Mouse (Mus musculus): ENCODE measurements around the gene Zfp507.
A peak's percentile ranks its signal among the peaks of the same experiment; 100 is the strongest.

Gene Zfp507

GRCm38 (mm10) chr7:35802906-35803595, at the start of gene Zfp507:
TSS of gene Zfp507 (minus strand) at chr7:35803003.
- Histone ChIP-seq H3K36me3 (ENCODE audit: control insufficient read depth, insufficient read depth, low read length, poor library complexity, severe bottlenecking) (peaks cover 3% of the 10 kb centered on the region; the same call in 1 of the 2 replicates), H3K27me3 (ENCODE audit: control insufficient read depth, insufficient read depth, low read length, poor library complexity, severe bottlenecking) (no peaks in the 10 kb centered on the region)
- peak; percentile 93 for DNase-seq (ENCODE audit: low read depth, low spot score)

- no peak for DNase-seq (ENCODE audit: low read depth, low spot score)
- Histone ChIP-seq H3K36me3 (ENCODE audit: control insufficient read depth, insufficient read depth, low read length, poor library complexity, severe bottlenecking) (no peaks in the 10 kb centered on the region), H3K27me3 (ENCODE audit: control insufficient read depth, insufficient read depth, low read length, poor library complexity, severe bottlenecking) (no peaks in the 10 kb centered on the region)
Observed at GRCm38 (mm10) chr7:35850426-35850825, 47.6 kb upstream of the Zfp507 start.

- DNase-seq (ENCODE audit: low read depth, low spot score) = no peak
- Histone ChIP-seq H3K36me3 (ENCODE audit: control insufficient read depth, insufficient read depth, low read length, poor library complexity, severe bottlenecking) (no peaks in the 10 kb centered on the region), H3K27me3 (ENCODE audit: control insufficient read depth, insufficient read depth, low read length, poor library complexity, severe bottlenecking) (no peaks in the 10 kb centered on the region)
Observed at GRCm38 (mm10) chr7:35848526-35848925, 45.7 kb upstream of the Zfp507 start.

GRCm38 (mm10) chr7:35840504-35840903, 37.7 kb upstream of the Zfp507 start:
- Histone ChIP-seq H3K36me3 (ENCODE audit: control insufficient read depth, insufficient read depth, low read length, poor library complexity, severe bottlenecking) (no peaks in the 10 kb centered on the region), H3K27me3 (ENCODE audit: control insufficient read depth, insufficient read depth, low read length, poor library complexity, severe bottlenecking) (no peaks in the 10 kb centered on the region)
- DNase-seq (ENCODE audit: low read depth, low spot score) = no peak

GRCm38 (mm10) chr7:35836851-35837250, 34.0 kb upstream of the Zfp507 start:
- H3K36me3 ChIP-seq (ENCODE audit: control insufficient read depth, insufficient read depth, low read length, poor library complexity, severe bottlenecking) = no peaks in the 10 kb centered on the region
- no peaks in the 10 kb centered on the region for H3K27me3 ChIP-seq (ENCODE audit: control insufficient read depth, insufficient read depth, low read length, poor library complexity, severe bottlenecking)
- DNase-seq (ENCODE audit: low read depth, low spot score) = no peak

GRCm38 (mm10) chr7:35836415-35836814, 33.6 kb upstream of the Zfp507 start:
- Histone ChIP-seq H3K27me3 (ENCODE audit: control insufficient read depth, insufficient read depth, low read length, poor library complexity, severe bottlenecking) (no peaks in the 10 kb centered on the region), H3K36me3 (ENCODE audit: control insufficient read depth, insufficient read depth, low read length, poor library complexity, severe bottlenecking) (no peaks in the 10 kb centered on the region)
- DNase-seq (ENCODE audit: low read depth, low spot score) = no peak

- H3K27me3 ChIP-seq (ENCODE audit: control insufficient read depth, insufficient read depth, low read length, poor library complexity, severe bottlenecking) = no peaks in the 10 kb centered on the region
- no peak for DNase-seq (ENCODE audit: low read depth, low spot score)
- no peaks in the 10 kb centered on the region for H3K36me3 ChIP-seq (ENCODE audit: control insufficient read depth, insufficient read depth, low read length, poor library complexity, severe bottlenecking)
Observed at GRCm38 (mm10) chr7:35830119-35830518, 27.3 kb upstream of the Zfp507 start.

GRCm38 (mm10) chr7:35823906-35824305, 21.1 kb upstream of the Zfp507 start:
- no peaks in the 10 kb centered on the region; the same call in 1 of the 2 replicates for H3K27me3 ChIP-seq (ENCODE audit: control insufficient read depth, insufficient read depth, low read length, poor library complexity, severe bottlenecking)
- H3K36me3 ChIP-seq (ENCODE audit: control insufficient read depth, insufficient read depth, low read length, poor library complexity, severe bottlenecking) = no peaks in the 10 kb centered on the region
- DNase-seq (ENCODE audit: low read depth, low spot score) = no peak

- Histone ChIP-seq H3K27me3 (ENCODE audit: control insufficient read depth, insufficient read depth, low read length, poor library complexity, severe bottlenecking) (no peaks in the 10 kb centered on the region; the same call in 1 of the 2 replicates), H3K36me3 (ENCODE audit: control insufficient read depth, insufficient read depth, low read length, poor library complexity, severe bottlenecking) (no peaks in the 10 kb centered on the region)
- no peak for DNase-seq (ENCODE audit: low read depth, low spot score)
Observed at GRCm38 (mm10) chr7:35822320-35822719, 19.5 kb upstream of the Zfp507 start.

GRCm38 (mm10) chr7:35821357-35821756, 18.6 kb upstream of the Zfp507 start:
- DNase-seq (ENCODE audit: low read depth, low spot score) = no peak
- no peaks in the 10 kb centered on the region; the same call in 1 of the 2 replicates for H3K27me3 ChIP-seq (ENCODE audit: control insufficient read depth, insufficient read depth, low read length, poor library complexity, severe bottlenecking)
- no peaks in the 10 kb centered on the region for H3K36me3 ChIP-seq (ENCODE audit: control insufficient read depth, insufficient read depth, low read length, poor library complexity, severe bottlenecking)

- no peak for DNase-seq (ENCODE audit: low read depth, low spot score)
- Histone ChIP-seq H3K36me3 (ENCODE audit: control insufficient read depth, insufficient read depth, low read length, poor library complexity, severe bottlenecking) (no peaks in the 10 kb centered on the region), H3K27me3 (ENCODE audit: control insufficient read depth, insufficient read depth, low read length, poor library complexity, severe bottlenecking) (no peaks in the 10 kb centered on the region; the same call in 1 of the 2 replicates)
Observed at GRCm38 (mm10) chr7:35819486-35819885, 16.7 kb upstream of the Zfp507 start.

- Histone ChIP-seq H3K27me3 (ENCODE audit: control insufficient read depth, insufficient read depth, low read length, poor library complexity, severe bottlenecking) (no peaks in the 10 kb centered on the region), H3K36me3 (ENCODE audit: control insufficient read depth, insufficient read depth, low read length, poor library complexity, severe bottlenecking) (no peaks in the 10 kb centered on the region)
- DNase-seq (ENCODE audit: low read depth, low spot score) = no peak
Observed at GRCm38 (mm10) chr7:35814759-35815551, 12.2 kb upstream of the Zfp507 start.

GRCm38 (mm10) chr7:35813306-35813705, 10.5 kb upstream of the Zfp507 start:
- no peaks in the 10 kb centered on the region for H3K36me3 ChIP-seq (ENCODE audit: control insufficient read depth, insufficient read depth, low read length, poor library complexity, severe bottlenecking)
- no peaks in the 10 kb centered on the region for H3K27me3 ChIP-seq (ENCODE audit: control insufficient read depth, insufficient read depth, low read length, poor library complexity, severe bottlenecking)
- DNase-seq (ENCODE audit: low read depth, low spot score) = no peak

GRCm38 (mm10) chr7:35810736-35811135, 7.9 kb upstream of the Zfp507 start:
- Histone ChIP-seq H3K36me3 (ENCODE audit: control insufficient read depth, insufficient read depth, low read length, poor library complexity, severe bottlenecking) (no peaks in the 10 kb centered on the region), H3K27me3 (ENCODE audit: control insufficient read depth, insufficient read depth, low read length, poor library complexity, severe bottlenecking) (no peaks in the 10 kb centered on the region)
- peak; percentile 7 for DNase-seq (ENCODE audit: low read depth, low spot score)

GRCm38 (mm10) chr7:35804206-35804605, 1.4 kb upstream of the Zfp507 start:
- no peak for DNase-seq (ENCODE audit: low read depth, low spot score)
- Histone ChIP-seq H3K27me3 (ENCODE audit: control insufficient read depth, insufficient read depth, low read length, poor library complexity, severe bottlenecking) (no peaks in the 10 kb centered on the region), H3K36me3 (ENCODE audit: control insufficient read depth, insufficient read depth, low read length, poor library complexity, severe bottlenecking) (peaks cover 3% of the 10 kb centered on the region; the same call in 1 of the 2 replicates)
